Mouse (Mus musculus): ENCODE data around the gene Orm1.

Gene Orm1

GRCm38 (mm10) chr4:63356981-63357570 lies 12.7 kb downstream of the Orm1 start:
- no peak for DNase-seq (ENCODE audit: low spot score)

GRCm38 (mm10) chr4:63359861-63360260 lies 15.5 kb downstream of the Orm1 start:
- no peak for DNase-seq (ENCODE audit: low spot score)

GRCm38 (mm10) chr4:63362150-63362549 lies 17.8 kb downstream of the Orm1 start, which contains the start of gene Orm2:
TSS of gene Orm2 (plus strand) at chr4:63362449.
- no peak for DNase-seq (ENCODE audit: low spot score)

- peak; percentile 75 for DNase-seq (ENCODE audit: low spot score)
Observed at GRCm38 (mm10) chr4:63368577-63368976, 24.2 kb downstream of the Orm1 start.

GRCm38 (mm10) chr4:63370897-63371296 lies 26.5 kb downstream of the Orm1 start:
- no peak for DNase-seq (ENCODE audit: low spot score)

- DNase-seq (ENCODE audit: low spot score) = no peak
Observed at GRCm38 (mm10) chr4:63371890-63372289, 27.5 kb downstream of the Orm1 start.

- DNase-seq (ENCODE audit: low spot score) = no peak
Observed at GRCm38 (mm10) chr4:63373404-63373803, 29.0 kb downstream of the Orm1 start.

GRCm38 (mm10) chr4:63374331-63374730 lies 30.0 kb downstream of the Orm1 start:
- no peak for DNase-seq (ENCODE audit: low spot score)

GRCm38 (mm10) chr4:63375367-63375766 lies 31.0 kb downstream of the Orm1 start:
- DNase-seq (ENCODE audit: low spot score) = no peak

- no peak for DNase-seq (ENCODE audit: low spot score)
Observed at GRCm38 (mm10) chr4:63377483-63377882, 33.1 kb downstream of the Orm1 start.

- DNase-seq (ENCODE audit: low spot score) = no peak
Observed at GRCm38 (mm10) chr4:63382676-63383369, 38.5 kb downstream of the Orm1 start.

GRCm38 (mm10) chr4:63383474-63383873 lies 39.1 kb downstream of the Orm1 start:
- DNase-seq (ENCODE audit: low spot score) = no peak

GRCm38 (mm10) chr4:63384262-63384661 lies 39.9 kb downstream of the Orm1 start:
- DNase-seq (ENCODE audit: low spot score) = no peak

GRCm38 (mm10) chr4:63385253-63385652 lies 40.9 kb downstream of the Orm1 start:
- no peak for DNase-seq (ENCODE audit: low spot score)

- no peak for DNase-seq (ENCODE audit: low spot score)
Observed at GRCm38 (mm10) chr4:63385784-63386183, 41.4 kb downstream of the Orm1 start.

GRCm38 (mm10) chr4:63388029-63388428 lies 43.7 kb downstream of the Orm1 start:
- no peak for DNase-seq (ENCODE audit: low spot score)

- DNase-seq (ENCODE audit: low spot score) = no peak
Observed at GRCm38 (mm10) chr4:63389121-63389886, 44.9 kb downstream of the Orm1 start.

GRCm38 (mm10) chr4:63389887-63390528 lies 45.6 kb downstream of the Orm1 start:
- DNase-seq (ENCODE audit: low spot score) = no peak

GRCm38 (mm10) chr4:63391322-63391721 lies 47.0 kb downstream of the Orm1 start:
- no peak for DNase-seq (ENCODE audit: low spot score)

Measured in ovary, postnatal 10 days (tissue).